Mouse (Mus musculus) olfactory bulb, adult 2 months (tissue): ENCODE measurements around the gene Slfn14.

Experiments
- CTCF ChIP-seq: fragments of 200-500 bp; IDR thresholded peaks from 2 replicates; pipeline ENCODE4 v1.5.1; 2012; ENCODE audit warnings: low read depth, mild to moderate bottlenecking, low read length, moderate library complexity; ENCODE audit not compliant: insufficient read depth
- POLR2A ChIP-seq: fragments of 200-500 bp; IDR thresholded peaks from 2 replicates; pipeline ENCODE4 v1.6.1; 2012; ENCODE audit warnings: mild to moderate bottlenecking, low read depth, low read length, moderate library complexity; ENCODE audit not compliant: insufficient read depth

GRCm38 (mm10) chr11:83327427-83327826, 40.9 kb upstream of the Slfn14 start:
- TF ChIP-seq CTCF: no peak
- no peak for TF ChIP-seq POLR2A
